Mouse (Mus musculus) hindbrain, embryonic 13.5 days (tissue): ENCODE measurements around the gene Bicd2. TPM values are rescaled to one million over a fixed set of nuclear protein-coding genes. Genes with fewer than 3 reads are reported as not detected.

Experiments used
- ATAC-seq: fragments of 200-750 bp; cut with Nextera tagmentation; 2 replicates; pipeline ENCODE4 v1.8.0; 2017; ENCODE audit warnings: moderate TSS enrichment; ENCODE audit not compliant: low FRiP score
- H3K27ac ChIP-seq: fragments of 300-500 bp; sonication (generic); 2 replicates; pipeline ENCODE4 v1.5.1; 2015; ENCODE audit warnings: inconsistent platforms, mild to moderate bottlenecking, moderate library complexity
- H3K27me3 ChIP-seq: fragments of 300-500 bp; sonication (generic); 2 replicates; pipeline ENCODE4 v1.6.1; 2015; ENCODE audit warnings: mild to moderate bottlenecking, inconsistent platforms
- H3K36me3 ChIP-seq: fragments of 300-500 bp; sonication (generic); 2 replicates; pipeline ENCODE4 v1.6.1; 2015; ENCODE audit warnings: mild to moderate bottlenecking, inconsistent platforms
- H3K4me1 ChIP-seq: fragments of 300-500 bp; sonication (generic); replicated peaks from 2 replicates; pipeline ENCODE4 v1.6.1; 2015; ENCODE audit warnings: inconsistent platforms
- H3K4me2 ChIP-seq: fragments of 300-500 bp; sonication (generic); 2 replicates; pipeline ENCODE4 v1.6.1; 2015; ENCODE audit warnings: inconsistent platforms, mild to moderate bottlenecking, moderate library complexity
- H3K4me3 ChIP-seq: fragments of 300-500 bp; sonication (generic); 2 replicates; pipeline ENCODE4 v1.5.1; 2015; ENCODE audit warnings: mild to moderate bottlenecking, inconsistent platforms
- H3K9ac ChIP-seq: fragments of 300-500 bp; sonication (generic); 2 replicates; pipeline ENCODE4 v1.6.1; 2015; ENCODE audit warnings: mild to moderate bottlenecking, inconsistent platforms
- H3K9me3 ChIP-seq: fragments of 300-500 bp; sonication (generic); 2 replicates; pipeline ENCODE4 v1.6.1; 2016; ENCODE audit warnings: inconsistent platforms
- WGBS: fragments of 180-500 bp; shearing (Covaris S2); methylation state at CpG from one replicate; pipeline ENCODE4 v1.1.7; 2015; 5-methylcytosine and 5-hydroxymethylcytosine counted together
- polyA plus RNA-seq: library from polyadenylated mRNA; unstranded; fragments of >200 nt; fragmentation: Nextera tagmentation; extraction: Ambion mirVana; gene quantifications from 2 replicates; pipeline ENCODE4 v1.2.1, GENCODE M21; 2015

Bicd2 gene
- polyA plus RNA-seq, 1 experiment from 2014 or later: 28.2 TPM

GRCm38 (mm10) chr13:49393579-49393978 lies 52.2 kb downstream of the Bicd2 start:
- no peak overlapping the region for H3K27ac ChIP-seq
- no peak overlapping the region for H3K4me2 ChIP-seq
- no peaks in the 10 kb centered on the region for H3K9me3 ChIP-seq
- H3K4me3 ChIP-seq: no peak overlapping the region
- no peak overlapping the region for H3K9ac ChIP-seq
- H3K4me1 ChIP-seq: no peaks in the 10 kb centered on the region
- no peak for ATAC-seq
- H3K36me3 ChIP-seq: peaks cover 31% of the 10 kb centered on the region
- H3K27me3 ChIP-seq: no peaks in the 10 kb centered on the region
- 74% methylated on average over 1 of the region's 1 CpGs for WGBS

- H3K27me3 ChIP-seq: no peaks in the 10 kb centered on the region
- WGBS: 95% methylated on average over 3 of the region's 3 CpGs
- H3K4me2 ChIP-seq: no peak overlapping the region
- ATAC-seq: no peak
- H3K27ac ChIP-seq: no peak overlapping the region
- H3K9me3 ChIP-seq: no peaks in the 10 kb centered on the region
- H3K36me3 ChIP-seq: peaks cover 21% of the 10 kb centered on the region
- no peak overlapping the region for H3K9ac ChIP-seq
- H3K4me1 ChIP-seq: no peaks in the 10 kb centered on the region
- H3K4me3 ChIP-seq: no peak overlapping the region
Observed at GRCm38 (mm10) chr13:49394886-49395447, 53.6 kb downstream of the Bicd2 start.

- Histone ChIP-seq H3K4me1 (no peaks in the 10 kb centered on the region), H3K9me3 (no peaks in the 10 kb centered on the region), H3K27ac (no peak overlapping the region), H3K4me3 (no peak overlapping the region), H3K27me3 (no peaks in the 10 kb centered on the region), H3K36me3 (peaks cover 8% of the 10 kb centered on the region), H3K4me2 (no peak overlapping the region), H3K9ac (no peak overlapping the region)
- ATAC-seq: no peak
- 89% methylated on average over 1 of the region's 1 CpGs for WGBS
Observed at GRCm38 (mm10) chr13:49396798-49397197, 55.4 kb downstream of the Bicd2 start.

GRCm38 (mm10) chr13:49398191-49398590 lies 56.8 kb downstream of the Bicd2 start:
- peaks cover 8% of the 10 kb centered on the region for H3K36me3 ChIP-seq
- ATAC-seq: no peak
- no peak overlapping the region for H3K4me3 ChIP-seq
- H3K4me2 ChIP-seq: no peak overlapping the region
- no peak overlapping the region for H3K27ac ChIP-seq
- no peak overlapping the region for H3K9ac ChIP-seq
- H3K27me3 ChIP-seq: no peaks in the 10 kb centered on the region
- no peaks in the 10 kb centered on the region for H3K9me3 ChIP-seq
- H3K4me1 ChIP-seq: no peaks in the 10 kb centered on the region
- WGBS: 90% methylated on average over 8 of the region's 8 CpGs

- H3K27ac ChIP-seq: no peak overlapping the region
- H3K9ac ChIP-seq: no peak overlapping the region
- no peaks in the 10 kb centered on the region for H3K27me3 ChIP-seq
- 61% methylated on average over 6 of the region's 6 CpGs for WGBS
- peak; percentile 77 for ATAC-seq
- H3K9me3 ChIP-seq: no peaks in the 10 kb centered on the region
- H3K4me3 ChIP-seq: no peak overlapping the region
- H3K36me3 ChIP-seq: peaks cover 5% of the 10 kb centered on the region
- no peaks in the 10 kb centered on the region for H3K4me1 ChIP-seq
- H3K4me2 ChIP-seq: no peak overlapping the region
Observed at GRCm38 (mm10) chr13:49400139-49400538, 58.8 kb downstream of the Bicd2 start.

GRCm38 (mm10) chr13:49402628-49403027 lies 61.2 kb downstream of the Bicd2 start:
- Histone ChIP-seq H3K27me3 (no peaks in the 10 kb centered on the region), H3K4me3 (no peak overlapping the region), H3K27ac (no peak overlapping the region), H3K9me3 (no peaks in the 10 kb centered on the region), H3K36me3 (no peaks in the 10 kb centered on the region), H3K9ac (no peak overlapping the region), H3K4me1 (no peaks in the 10 kb centered on the region), H3K4me2 (no peak overlapping the region)
- ATAC-seq: no peak
- WGBS: 88% methylated on average over 2 of the region's 2 CpGs

- Histone ChIP-seq H3K4me2 (no peak overlapping the region), H3K9ac (no peak overlapping the region), H3K4me1 (no peaks in the 10 kb centered on the region), H3K27me3 (no peaks in the 10 kb centered on the region), H3K27ac (no peak overlapping the region), H3K4me3 (no peak overlapping the region), H3K9me3 (no peaks in the 10 kb centered on the region), H3K36me3 (no peaks in the 10 kb centered on the region)
- ATAC-seq: no peak
Observed at GRCm38 (mm10) chr13:49407795-49408194, 66.4 kb downstream of the Bicd2 start.

GRCm38 (mm10) chr13:49420754-49421605 lies 79.6 kb downstream of the Bicd2 start, which contains the start of gene Ippk:
Gene Ippk, plus strand, starts transcription at chr13:49421249.
- H3K9ac ChIP-seq: peak within 1 kb of the TSS; percentile 93
- no peaks in the 10 kb centered on the region for H3K36me3 ChIP-seq
- H3K27me3 ChIP-seq: 0 out of 2 replicates have a peak, but pooled peaks cover 2% of the 10 kb centered on the region
- H3K27ac ChIP-seq: peak within 1 kb of the TSS; percentile 91
- H3K9me3 ChIP-seq: no peaks in the 10 kb centered on the region
- ATAC-seq: peak; percentile 98
- peak within 1 kb of the TSS; percentile 92 for H3K4me3 ChIP-seq
- peak within 1 kb of the TSS; percentile 99 for H3K4me2 ChIP-seq
- peaks cover 39% of the 10 kb centered on the region for H3K4me1 ChIP-seq
- WGBS: under 1% methylated on average over 67 of the region's 69 CpGs

GRCm38 (mm10) chr13:49421606-49421917 lies 80.2 kb downstream of the Bicd2 start:
- Histone ChIP-seq H3K4me3 (peak overlapping the region; percentile 92), H3K36me3 (no peaks in the 10 kb centered on the region), H3K27ac (peak overlapping the region; percentile 91), H3K27me3 (no peaks in the 10 kb centered on the region), H3K4me2 (peak overlapping the region; percentile 99), H3K4me1 (peaks cover 39% of the 10 kb centered on the region), H3K9ac (peak overlapping the region; percentile 93), H3K9me3 (no peaks in the 10 kb centered on the region)
- whole genome bisulfite sequencing: under 1% methylated on average over 15 of the region's 15 CpGs
- ATAC-seq: no peak

GRCm38 (mm10) chr13:49421959-49422358 lies 80.6 kb downstream of the Bicd2 start:
- no peaks in the 10 kb centered on the region for H3K27me3 ChIP-seq
- 38% methylated on average over 4 of the region's 4 CpGs for WGBS
- ATAC-seq: no peak
- H3K4me2 ChIP-seq: peak overlapping the region; percentile 99
- no peaks in the 10 kb centered on the region for H3K36me3 ChIP-seq
- no peaks in the 10 kb centered on the region for H3K9me3 ChIP-seq
- H3K4me1 ChIP-seq: peaks cover 43% of the 10 kb centered on the region
- peak overlapping the region; percentile 93 for H3K9ac ChIP-seq
- no peak overlapping the region for H3K27ac ChIP-seq
- H3K4me3 ChIP-seq: peak overlapping the region; percentile 92

- no peaks in the 10 kb centered on the region for H3K9me3 ChIP-seq
- ATAC-seq: no peak
- H3K27ac ChIP-seq: no peak overlapping the region
- no peak overlapping the region for H3K4me3 ChIP-seq
- no peak overlapping the region for H3K9ac ChIP-seq
- H3K27me3 ChIP-seq: no peaks in the 10 kb centered on the region
- H3K4me2 ChIP-seq: no peak overlapping the region
- H3K36me3 ChIP-seq: peaks cover 5% of the 10 kb centered on the region
- H3K4me1 ChIP-seq: peaks cover 43% of the 10 kb centered on the region
- WGBS: 84% methylated on average over 3 of the region's 3 CpGs
Observed at GRCm38 (mm10) chr13:49426736-49427135, 85.4 kb downstream of the Bicd2 start.

- Histone ChIP-seq H3K27ac (0 out of 2 replicates have a peak overlapping the region, but pooled peaks have one; percentile 35), H3K36me3 (peaks cover 18% of the 10 kb centered on the region), H3K4me1 (peaks cover 29% of the 10 kb centered on the region), H3K4me2 (no peak overlapping the region), H3K9me3 (no peaks in the 10 kb centered on the region), H3K9ac (no peak overlapping the region), H3K27me3 (no peaks in the 10 kb centered on the region), H3K4me3 (no peak overlapping the region)
- no peak for ATAC-seq
- WGBS: 100% methylated on average over 1 of the region's 1 CpGs
Observed at GRCm38 (mm10) chr13:49428042-49428675, 86.8 kb downstream of the Bicd2 start.
